Mouse (Mus musculus): ENCODE data around the gene Tcstv3.
"Not testable (repeated sequence)": the region's sequence is repeated elsewhere in the genome, so short reads cannot be mapped to it uniquely, and the experiment has no call there.

Gene Tcstv3

DNA sequence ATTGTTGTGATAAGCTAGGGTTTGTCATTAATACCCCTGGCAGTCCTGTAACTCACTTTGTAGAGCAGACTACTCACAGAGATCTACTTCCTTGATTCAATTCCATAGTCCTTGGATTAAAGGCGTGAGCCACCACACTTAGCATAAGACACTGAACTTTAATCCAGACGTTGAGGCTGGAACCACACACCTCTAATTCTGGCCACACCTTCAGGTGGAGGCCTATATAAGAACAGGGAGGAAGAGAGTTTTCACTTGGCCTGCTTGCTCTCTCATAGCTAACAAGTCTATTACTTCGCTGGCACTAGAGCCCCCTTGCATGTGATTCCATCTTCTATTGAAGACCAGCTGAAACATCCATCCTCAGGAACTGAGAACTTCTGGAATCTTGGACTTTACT, at the start of gene Tcstv3:
Gene Tcstv3 (plus strand): TSS at position 301 of the 400 bp plus-strand sequence.
- not testable (repeated sequence) for DNase-seq

DNA sequence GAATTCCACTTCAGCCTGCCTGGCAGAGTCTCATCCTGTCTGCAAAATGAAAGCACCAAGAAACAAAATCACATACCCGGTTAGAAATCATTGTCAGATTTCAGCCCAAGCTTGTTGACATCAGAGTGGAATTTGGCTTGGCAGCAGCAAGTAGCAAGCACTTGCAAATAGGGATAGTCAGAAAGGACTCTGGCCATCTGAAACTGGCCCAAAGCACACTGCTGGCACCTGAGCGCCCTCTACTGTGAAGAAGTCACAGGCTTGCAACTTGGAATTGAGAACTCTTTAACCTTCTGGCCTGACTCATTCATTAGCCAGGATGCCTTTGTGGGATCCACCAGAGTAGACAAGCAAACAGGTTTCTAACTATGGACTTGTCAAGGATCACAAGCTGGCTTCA, 38.8 kb upstream of the Tcstv3 start:
- not testable (repeated sequence) for DNase-seq

DNA sequence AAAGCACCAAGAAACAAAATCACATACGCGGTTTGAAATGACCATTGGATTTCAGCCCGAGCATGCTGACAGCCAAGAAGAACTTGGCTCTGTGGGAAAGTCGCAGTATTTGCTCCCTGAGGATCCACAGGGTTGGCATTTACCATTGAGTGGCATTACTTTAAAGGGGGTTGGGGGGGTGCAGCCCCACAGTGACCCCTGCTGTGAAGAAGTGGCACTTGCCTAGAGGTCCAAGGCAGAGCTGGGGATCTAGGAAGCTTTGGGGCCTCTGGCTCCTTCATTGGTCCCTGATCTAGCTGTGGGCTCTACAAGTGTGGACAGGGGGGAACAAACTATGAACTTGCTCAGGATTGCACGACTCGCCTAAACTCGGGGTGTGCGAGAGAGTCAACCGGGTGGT, 37.9 kb upstream of the Tcstv3 start:
- DNase-seq, result no peak

DNA sequence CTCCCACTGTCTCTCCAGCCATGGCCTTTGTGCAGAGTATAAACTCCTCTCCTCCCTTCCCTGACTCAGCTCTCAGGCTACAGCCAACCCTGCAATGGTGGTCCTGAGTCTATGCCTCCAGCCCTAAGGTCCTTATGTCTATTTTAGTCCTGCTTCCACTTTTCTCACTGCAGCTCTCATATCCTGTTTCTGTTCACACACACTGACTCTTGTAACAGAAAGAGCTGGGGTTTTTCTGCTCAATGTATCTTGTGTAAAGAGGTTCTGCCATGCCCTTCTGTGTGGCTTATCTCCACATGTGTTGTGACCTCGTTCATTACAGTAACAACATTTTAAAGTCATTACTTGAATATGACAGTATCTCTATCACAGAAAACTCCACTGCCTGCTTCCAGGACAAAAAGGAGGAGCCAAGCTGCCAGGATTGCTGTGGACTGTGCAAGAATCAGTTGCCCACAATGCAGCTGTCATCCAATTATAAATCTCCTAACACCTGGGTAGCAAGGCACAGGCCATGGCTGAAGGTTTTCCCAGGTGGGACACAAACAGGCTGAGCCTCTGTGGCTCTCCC, 17.3 kb upstream of the Tcstv3 start:
- no peak for DNase-seq

DNA sequence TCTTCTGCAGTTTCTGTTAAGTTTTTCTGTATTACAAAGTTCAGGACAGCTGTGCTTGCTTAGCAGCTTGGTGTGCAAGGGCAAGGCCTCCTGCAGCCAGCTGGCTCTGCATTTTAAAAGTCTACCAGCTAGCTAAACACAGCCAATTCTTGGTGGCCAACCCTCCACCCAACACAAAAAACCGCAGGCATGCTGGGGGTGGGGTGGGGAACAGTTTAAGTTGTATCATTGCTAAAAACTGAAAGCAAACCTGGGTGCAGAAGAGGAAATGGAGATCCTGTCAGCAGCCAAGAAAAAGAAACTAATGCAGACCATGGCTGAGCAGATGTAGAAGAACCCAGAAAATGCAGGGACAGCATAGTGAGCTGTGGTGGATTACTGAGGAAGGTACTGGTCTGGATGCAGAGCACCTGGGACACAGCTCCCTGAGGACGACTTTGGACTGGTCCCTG, 16.7 kb upstream of the Tcstv3 start, which contains the start of gene BC147527:
Gene BC147527 (plus strand): TSS at position 402 of the 452 bp plus-strand sequence.
- DNase-seq, result no peak

DNA sequence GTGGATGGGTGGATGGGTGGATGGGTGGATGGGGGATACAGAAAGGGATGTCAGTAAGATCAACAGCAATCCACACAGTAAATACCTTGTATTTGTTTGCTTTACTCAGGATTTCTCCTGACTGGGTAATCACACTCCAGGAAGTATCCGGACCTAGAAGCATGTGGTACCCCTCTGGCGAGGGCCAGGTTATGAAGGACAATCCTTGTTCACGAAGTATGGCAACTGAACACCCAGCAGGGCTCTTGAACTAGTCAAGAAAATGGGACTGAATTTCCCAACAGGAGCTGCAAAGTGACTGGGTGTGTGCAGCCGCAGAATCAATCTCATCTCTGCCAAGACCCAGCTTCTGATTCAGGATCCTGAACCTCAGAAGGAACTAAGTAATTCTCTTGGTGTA, 15.8 kb upstream of the Tcstv3 start:
- no peak for DNase-seq

DNA sequence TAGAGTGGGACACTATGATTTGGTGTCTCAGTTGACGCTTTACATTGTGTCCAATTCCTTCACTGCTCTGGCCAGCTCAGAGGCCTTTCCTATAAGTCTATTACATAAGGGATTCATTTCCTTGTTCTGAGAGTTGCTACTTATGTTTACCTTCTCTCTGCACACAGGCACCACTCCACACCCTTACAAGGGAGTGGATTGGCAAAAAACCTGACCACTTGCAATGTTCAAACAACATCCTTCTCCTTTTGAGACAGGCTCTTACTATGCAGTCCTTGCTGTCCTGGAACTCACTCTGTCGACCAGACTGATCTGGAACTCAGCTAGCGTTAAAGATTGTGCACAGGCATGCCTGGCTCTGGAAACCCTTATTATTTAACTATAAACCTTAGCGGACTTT, 5.9 kb upstream of the Tcstv3 start:
- DNase-seq, result no peak

DNA sequence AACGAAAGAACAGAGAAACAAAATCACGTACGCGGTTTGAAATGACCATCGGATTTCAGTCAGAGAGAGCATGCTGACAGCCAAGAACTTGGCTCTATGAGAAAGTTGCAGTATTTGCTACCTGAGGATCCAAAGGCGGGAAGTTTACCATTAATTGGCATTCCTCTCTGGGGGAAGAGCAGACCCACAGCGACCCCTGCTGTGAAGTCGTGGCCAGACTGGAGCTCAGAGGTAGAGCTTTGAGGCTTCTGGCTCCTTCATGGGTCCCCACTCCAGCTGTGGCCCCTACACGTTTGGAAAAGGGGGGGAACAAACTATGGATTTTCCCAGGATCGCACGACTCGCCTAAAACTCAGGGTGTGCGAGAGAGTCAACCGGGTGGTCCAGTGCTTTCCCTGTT, 3.1 kb upstream of the Tcstv3 start:
- DNase-seq, result peak; percentile 8

DNA sequence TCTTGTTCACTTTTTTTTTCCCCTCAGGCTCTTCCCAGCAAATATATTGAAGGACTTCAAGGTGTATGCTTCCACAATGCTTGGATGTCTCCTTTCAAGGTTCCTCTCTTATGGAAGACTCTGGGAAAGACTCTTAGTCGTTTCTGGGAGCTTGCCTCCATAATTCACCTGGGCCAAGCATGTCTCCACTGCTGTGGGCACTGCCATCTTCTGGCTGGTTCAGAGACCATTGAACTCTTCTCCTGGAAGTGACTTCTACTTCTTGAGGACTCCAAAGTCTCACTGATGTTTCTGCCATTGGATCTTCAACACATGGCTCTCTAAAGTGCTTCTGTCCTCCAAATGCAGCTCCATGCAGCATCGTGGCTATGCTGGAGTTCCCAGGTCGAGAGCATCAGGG, 3.5 kb downstream of the Tcstv3 start:
- no peak for DNase-seq

DNA sequence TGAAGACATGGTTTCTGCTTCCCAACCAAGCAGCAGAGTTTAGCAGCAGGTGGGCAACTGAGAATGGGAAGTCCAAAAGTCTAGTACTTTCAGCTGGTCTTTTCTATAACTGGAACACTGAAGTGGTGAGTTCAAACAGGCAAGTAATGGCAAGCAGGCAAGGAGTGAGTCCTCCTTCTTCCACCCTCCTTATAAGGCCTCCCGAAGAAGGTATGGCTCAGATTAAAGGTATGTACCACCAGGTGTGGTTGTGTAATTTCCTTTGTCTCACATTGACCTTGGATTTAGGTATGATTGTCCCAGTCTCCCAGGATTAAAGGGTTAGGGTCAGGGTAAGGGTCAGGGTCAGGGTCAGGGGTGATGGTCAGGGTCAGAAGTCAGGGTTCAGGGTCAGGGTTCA, 4.0 kb downstream of the Tcstv3 start:
- DNase-seq, result no peak
